Mouse (Mus musculus) thymus, adult 18-20 months (tissue): ENCODE measurements around the gene Spib.

Experiments used
- DNase-seq, 2 experiments: peaks; one replicate each; pipeline ENCODE4 v3.0.0; 2022; ENCODE audit warnings: mixed read lengths in 2 of 2

Spib gene

DNA sequence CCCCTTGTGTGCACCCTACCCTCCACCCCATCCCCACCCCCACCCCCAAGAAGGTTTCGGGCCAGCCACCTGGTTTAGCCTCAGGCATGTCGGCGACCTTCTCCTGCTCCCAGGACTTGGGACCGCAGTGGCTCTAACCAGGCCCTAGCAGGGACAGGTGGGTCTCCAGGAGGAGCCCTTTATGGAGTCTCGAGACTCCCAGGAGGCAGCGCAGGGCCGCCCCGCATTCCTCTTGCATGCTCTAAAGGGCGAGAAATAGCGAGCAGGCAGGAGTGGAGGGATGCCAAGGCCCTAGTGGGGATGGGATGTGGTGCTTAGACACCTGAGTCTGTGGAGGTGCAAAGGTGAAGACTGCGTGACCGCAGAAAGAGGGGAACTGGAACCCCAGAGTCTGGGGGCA is 7.4 kb downstream of the Spib start, which contains the start of gene Mybpc2:
Mybpc2 (minus strand) TSS at position 155 of the 400 bp plus-strand sequence.
- no peak for DNase-seq

DNA sequence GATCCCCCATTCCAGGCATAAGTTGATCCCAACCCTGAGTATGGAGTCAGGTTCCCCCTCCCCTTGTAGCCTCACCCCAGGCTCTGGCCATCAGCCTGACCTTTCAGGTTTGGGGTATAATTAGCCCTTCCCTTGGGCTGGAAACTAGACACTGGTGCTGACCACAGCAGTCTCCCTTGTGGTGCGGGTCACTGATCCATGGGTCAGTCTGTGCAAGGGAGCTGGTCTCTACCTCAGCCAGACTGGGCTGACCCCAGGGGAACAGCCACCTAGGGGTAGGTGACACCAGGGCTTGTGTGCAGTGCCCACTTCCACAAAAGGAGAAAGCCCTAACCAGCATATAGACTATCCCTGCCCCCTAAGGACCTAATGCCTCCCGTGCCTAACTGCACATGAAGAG is 8.8 kb downstream of the Spib start:
- DNase-seq, result no peak

DNA sequence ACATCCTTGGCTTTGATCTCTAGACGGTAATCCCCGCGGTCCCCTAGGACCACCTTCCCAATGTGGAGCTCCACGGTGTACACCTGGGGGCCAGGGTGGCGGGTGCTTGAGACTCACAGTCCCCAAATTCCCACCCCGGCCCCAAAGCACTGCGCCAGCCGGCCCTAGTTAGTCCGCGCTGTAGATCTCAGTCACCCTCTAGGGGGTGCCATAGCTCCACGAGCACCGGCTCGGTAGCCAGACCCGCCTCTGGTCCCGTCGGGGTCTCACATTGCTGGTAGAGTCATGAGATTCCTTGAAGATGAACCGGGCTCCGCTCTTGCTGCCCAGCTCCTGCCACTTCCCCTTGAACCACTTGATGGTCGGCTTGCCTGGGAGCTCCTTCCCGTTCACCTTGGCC is 10.2 kb downstream of the Spib start:
- DNase-seq, result peak; percentile 46 to 58

DNA sequence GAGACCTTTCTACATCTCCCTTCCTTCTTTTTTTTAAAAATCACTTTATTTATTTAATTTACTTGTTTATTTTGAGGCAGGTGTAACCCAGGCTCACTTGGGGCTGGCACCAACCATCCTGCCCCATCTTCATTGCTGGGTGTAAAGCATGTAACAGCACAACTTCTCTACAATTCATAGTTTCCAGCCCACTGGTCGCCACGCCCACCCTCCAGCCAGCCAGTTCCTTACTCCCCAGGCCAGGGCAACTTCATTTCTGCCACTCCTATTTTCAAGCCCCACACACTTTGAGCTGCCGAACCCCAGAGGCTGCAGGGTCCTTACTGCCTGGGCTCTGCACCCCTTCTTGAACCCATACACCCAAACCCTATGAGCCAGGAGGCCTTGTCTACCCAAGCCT is 10.9 kb downstream of the Spib start:
- DNase-seq, result no peak

DNA sequence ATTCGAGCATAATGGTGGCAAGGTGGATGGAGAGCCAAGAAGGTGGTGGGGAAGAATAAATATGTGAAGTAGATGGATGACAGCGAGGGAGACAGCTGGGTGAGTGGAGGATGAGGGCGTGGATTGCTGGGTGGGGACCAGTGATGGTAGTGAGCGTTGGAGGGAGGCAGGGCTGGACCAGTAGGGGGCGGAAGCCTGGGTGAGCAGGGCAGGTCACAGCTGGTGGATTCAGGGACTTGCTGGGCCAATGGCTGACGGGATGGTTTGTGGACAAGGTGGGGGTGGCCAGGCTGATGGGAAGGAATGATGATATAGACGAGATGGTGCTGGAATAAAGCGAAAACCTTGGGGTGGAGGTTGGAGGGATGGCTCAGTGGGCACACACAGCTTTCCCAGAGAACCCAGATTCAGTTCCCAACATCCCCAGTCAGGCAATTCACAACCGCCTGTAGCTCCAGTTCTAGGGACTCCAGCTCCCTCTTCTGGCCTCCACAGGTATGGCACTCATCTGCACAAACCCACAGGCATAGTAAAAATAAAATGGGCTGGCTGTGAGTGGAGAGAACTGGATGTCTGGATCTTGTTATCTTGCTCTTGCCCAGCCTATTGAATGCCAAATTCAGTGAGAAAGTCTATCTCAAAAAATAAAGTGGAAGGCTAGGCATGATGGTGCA is 12.5 kb downstream of the Spib start:
- DNase-seq, result no peak

DNA sequence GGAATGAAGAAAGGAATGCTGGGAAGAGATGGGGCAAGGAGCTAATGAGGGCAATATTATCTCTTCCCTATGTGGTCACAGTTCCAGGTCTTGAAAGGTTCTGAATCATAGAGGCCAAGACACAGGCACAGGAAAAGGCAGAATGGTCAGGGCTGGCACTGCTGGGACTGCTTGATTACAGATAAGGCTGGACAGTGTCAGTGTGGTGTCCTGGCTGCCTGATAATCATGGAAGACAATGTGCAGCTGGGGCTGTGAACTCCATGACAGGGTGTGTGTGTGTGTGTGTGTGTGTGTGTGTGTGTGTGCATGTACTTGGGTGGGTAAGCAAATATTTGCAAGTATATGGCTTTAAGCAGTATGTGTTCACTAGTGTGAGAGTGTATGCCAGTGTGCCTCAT is 24.4 kb downstream of the Spib start:
- no peak for DNase-seq

DNA sequence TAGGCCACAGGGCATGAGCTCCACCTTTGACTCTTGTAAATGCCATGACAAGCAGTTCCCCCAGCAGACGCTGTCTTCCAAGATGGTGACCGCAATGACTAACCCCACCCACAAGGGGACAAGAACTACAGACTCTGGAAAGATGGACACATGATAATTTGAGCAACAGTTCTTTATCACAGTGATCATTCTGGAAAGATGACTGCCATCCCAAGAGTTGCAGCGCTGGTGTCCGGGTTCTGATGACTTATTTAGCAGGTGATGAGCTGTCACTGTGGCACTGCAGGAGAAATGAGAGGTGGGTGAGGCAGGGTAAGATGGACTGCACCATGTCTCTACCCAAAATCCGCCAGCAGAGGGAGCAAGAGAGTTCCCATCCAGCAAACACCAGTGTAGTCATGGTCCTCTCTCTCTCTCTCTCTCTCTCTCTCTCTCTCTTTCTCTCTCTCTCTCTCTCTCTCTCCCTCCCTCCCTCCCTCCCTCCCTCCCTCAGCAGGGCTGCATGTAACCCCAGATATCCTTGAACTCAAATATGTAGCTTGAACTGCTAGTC is 30.2 kb downstream of the Spib start:
- no peak for DNase-seq

DNA sequence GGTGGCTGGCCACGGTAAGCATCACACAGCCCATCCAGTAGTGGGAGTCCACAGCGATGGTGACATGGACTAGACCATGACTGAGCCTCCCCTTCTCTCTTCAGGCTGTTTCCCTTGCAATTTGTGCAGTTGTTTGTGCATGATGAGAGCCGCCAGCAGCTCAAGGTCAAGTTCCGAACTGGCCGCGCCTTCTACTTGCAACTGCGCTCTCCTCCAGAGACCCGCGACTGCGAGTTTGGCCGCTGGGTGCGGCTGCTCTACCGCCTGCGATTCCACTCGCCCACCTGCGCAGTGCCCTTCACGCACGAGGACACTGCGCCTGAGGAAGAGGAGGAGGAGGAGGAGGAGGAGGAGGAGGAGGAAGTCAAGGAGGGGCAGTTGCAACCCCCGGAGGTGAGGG is 31.8 kb downstream of the Spib start:
- DNase-seq, result no peak

DNA sequence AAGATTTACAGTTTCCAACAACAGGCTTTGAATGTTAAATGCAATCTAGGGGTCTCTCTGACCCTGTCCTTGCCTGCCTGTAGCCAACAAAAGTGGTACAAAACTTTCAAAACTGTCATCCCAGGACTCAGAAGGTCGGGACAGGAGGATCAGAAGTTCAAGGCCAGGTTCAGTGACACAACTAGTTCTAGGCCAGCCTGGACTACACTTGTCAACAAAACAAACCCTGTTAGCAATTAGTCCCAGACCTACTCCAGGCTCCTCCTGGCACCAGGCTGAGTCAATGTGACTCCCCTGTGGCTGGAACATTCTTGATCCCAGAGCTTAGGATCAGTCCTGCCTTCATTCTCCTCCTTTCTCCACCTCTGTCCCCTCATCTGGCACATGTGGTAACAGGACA is 32.9 kb downstream of the Spib start:
- no peak for DNase-seq

DNA sequence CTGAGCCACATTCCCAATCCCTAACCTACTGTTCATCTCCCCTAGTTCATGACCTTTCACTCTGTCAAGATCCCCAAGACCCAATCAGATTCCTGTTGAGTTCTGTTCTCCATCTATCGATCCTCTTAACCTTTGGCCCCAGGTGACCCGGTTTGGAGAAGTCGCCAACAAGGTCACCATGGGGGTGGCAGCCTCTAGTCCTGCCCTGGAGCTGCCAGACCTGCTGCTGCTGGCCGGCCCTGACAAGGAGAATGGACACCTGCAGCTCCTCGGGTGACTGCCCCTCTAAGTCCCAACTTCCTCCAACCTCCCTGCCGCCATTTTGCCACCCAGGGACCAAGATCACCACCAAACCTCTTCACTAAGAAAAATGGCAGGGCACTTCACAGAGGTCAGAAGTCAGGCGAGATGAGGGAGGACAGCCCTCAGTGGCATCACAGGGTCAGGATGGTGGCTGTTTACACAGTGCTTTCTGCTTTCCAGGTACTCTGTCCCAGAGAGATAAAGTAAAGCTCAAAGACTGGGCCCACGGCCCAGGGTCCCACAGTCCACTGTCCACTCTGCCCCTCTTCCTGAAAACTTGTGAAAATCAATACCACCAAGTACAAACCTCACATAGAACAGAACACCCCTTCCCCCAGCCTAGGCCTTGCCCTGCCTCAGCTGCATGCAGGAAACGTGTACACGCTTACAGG is 34.4 kb downstream of the Spib start:
- DNase-seq, result no peak

DNA sequence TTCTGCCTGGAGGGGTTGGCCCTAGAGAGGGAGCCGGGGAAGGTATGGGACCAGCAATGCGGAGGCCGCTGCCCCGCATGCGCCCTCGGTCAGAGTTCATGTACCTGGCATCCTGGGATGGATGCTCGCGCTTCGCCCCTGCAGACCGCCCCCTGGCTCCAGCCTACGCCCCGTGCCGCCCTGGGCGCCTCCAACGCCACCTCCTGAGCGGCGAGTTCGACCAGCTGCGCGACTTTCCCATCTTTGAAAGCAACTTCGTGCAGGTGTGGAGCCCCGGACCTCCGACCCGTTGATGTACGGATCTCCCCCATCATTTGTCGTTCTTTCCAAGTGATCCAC is 35.1 kb downstream of the Spib start:
- no peak for DNase-seq

DNA sequence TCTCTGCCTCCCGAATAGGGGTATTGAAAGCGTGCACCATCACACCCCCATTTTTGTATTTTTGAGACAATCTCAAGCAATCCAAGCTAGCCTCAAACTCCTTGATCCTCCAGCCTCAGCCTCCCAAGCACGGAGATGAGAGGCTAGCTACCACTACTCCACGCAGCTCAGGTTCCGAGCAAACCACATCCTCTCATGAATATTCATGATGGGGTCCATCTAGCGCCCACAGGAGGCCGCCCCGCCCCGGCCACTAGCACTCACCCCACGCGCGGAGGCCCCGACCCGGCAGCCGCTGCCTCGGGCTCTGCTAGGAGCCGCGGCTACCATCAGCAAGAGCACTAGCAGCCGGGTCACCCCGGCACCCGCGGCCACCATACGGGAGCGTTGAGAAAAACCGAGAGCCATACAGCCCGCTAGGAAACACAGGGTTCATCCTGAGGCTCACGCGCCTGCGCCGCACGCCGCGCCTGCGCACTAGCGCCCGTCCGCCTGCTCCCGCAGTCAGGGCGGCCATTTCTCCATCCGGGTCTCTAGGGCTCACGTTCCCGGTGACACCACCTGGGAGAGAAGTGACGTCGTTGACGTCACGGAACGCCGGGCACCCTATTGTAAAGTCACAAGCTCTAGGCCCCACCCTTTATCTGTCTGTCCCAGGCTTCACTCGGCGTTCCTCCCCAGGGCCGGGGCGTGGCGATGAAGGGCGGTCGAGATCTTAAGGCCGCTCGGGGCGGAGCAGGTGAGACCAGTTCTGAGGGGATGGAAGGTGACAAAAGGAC is 35.7 kb downstream of the Spib start, which contains the start of the genes Emc10 and Fam71e1:
Emc10 (minus strand) TSS at position 538 of the 779 bp plus-strand sequence.
Fam71e1 (plus strand) TSS at position 590 of the 779 bp plus-strand sequence.
- DNase-seq, result peak; percentile 97 to 99

DNA sequence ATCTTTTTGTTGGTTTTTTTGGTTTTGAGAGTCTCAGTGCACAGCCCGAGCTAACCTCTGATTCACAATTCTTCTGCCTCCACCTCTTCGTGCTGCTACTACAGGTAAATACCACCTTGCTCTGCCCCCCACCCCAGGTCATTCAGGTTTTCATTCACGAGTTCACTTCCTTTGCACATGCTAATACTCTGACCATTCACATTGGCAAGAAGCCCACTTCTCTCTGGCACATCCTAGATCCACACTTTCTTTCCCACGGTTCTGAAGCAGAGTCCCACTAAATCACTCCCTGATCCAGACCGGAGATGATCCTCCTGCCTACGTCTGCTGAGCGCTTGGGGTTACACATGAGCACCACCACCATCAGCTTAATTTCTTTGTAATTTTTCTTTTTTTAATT is 36.8 kb downstream of the Spib start:
- no peak for DNase-seq

DNA sequence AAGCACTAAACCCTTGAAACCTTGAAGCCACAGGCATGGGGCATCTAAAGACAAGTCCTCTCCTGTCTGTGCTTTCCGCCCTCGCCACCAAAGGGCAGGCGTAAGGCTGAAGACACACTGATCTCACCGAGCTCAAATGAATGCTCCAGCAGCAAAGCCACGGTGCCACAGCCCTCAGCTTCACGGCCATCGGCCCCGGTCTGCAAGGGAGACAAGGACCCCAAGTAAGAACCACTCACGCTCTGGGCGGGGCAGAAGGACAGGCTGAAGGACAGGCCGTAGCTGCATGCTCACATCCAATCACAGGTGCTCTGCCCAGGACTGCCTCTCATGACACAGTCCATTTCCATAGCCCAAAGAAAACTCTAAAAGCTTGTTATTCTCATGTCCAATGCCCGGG is 37.2 kb downstream of the Spib start:
- DNase-seq, result no peak

DNA sequence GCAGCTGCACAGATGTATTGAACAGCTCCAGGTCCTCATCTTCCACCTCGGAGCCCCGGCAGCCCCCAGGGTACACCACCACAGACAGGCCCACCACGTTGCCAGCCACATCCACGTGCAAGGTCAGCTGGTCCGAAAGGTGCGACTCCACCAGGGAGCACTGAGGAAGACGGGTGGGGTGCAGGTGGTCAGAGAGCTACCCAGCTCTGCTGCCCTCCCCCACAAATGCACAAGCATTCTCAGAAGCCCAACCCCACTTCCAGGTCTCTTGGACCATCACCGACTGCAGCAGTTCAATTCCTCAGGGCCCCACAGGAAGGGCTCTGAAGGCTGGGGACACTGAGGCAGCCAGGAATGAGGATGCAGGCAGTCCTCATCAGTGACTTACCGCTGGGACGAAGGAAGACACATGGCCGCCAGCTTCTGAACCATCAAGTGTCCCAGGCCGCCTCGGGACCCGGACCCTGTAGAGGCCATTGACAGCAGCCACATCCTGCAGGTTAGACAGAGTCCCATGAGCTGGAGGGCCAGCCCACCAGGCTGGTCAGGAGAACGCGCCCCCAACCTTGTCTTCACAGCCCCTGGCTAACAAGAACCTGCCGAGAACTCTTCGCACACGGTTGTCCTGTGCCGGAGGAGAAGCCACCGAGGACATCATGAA is 39.6 kb downstream of the Spib start:
- DNase-seq, result no peak

DNA sequence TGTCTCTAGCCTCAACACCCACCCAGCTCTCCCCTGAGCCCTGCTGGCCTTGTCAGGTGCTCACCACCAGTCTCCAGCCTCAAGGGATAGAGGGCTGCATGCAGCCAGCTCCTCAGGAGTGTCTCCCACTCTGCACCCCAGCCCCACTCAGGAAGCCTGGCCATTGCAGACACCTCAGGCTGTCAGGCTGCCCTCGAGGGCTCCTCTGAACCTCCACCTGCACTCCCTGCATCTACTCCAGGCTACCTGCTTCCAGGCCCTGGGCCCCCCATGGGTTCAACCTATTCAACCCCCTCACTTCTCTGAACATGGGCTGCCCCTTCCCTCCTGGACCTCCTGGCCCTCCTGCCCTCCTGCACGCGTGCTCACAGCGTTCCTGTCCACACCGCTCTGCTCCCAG is 40.5 kb downstream of the Spib start:
- DNase-seq, result no peak

DNA sequence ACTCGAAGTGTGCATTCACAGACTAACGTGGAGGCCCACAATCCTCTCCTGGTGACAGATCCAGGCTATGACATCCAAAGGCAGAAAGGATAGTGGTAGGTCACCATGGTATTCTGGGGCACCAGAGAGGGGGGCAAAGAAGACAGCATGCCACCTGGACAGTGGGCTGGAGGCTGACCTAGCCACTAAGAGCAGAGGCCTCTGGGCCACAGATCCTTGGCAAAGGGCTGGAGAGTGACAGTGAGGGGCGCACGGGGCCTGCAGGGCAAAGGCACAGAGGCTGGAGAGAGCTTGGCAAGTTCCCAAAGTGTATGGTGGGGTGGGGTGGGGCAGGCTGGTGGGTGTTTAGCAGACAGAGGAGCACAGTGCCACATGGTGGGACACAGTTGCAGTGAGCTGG is 41.6 kb downstream of the Spib start:
- DNase-seq, result no peak

DNA sequence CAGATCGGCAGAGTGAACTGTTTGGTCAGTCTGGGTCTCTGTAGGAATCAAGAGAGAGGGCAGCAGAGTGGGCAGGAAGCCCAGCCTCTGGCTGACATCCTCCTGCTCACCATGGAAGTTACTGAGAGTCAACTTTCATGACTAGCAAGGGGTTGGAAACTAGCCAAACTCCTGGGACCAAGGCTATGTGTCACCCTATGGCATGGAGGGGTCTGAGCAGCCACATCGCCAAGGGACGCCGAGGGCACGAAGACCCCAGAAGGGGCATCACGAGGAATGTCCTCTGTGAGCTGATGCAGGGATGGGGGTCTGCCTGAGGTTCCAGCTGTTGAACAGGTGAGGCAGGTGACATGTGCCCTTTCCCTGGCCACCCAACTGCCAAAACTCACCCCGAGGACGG is 43.3 kb downstream of the Spib start:
- no peak for DNase-seq

DNA sequence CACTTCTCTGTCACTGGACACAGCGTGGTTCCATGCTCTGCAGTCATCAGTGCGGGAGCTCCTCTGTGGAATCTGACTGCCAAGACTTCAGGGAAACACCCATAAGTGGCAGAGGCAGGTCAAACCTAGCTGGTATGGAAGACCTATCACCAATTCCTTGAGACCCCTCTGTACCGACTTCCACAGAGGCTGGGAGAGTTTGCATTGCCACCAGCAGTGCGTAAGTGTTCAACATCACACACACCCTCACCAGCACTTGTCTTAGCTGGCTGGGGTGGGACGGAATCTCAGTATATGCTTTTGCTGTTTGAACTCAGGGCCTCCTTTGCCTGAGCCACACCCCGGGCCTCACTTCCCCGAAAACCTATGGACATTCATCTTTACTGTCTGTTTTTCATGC is 43.9 kb downstream of the Spib start:
- DNase-seq, result no peak

DNA sequence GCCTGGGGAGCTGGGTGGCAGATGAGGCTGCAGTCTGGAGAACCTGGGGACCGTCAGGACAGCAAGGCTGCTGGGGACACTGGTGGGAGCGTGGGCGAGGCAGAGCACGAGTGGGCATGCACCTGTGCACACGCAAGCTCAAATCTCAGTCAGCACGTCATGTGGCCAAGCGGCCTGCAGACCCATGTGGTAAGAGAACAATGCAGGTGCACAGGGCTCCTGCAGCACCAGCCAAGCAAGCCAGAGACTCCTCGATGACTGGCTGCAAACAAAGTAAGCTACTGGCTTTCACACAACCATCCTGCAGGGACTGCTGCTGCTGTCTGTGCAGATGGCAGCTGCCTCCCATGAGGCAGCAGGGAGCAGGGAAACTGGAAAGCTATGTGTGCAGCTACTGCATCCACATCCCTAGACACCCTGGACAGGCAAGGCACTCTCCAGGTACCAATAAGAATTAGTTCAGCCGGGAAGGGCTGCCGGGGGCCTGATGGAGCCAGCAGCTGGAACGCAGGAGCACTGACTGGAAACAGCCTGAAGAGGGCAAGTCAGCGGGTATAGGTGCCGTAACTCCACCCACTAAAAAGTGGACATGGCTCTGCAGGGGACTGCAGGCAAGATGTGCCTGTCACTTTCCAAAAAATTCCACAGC is 44.8 kb downstream of the Spib start:
- peak in 1 of 2 experiments; percentile 2 for DNase-seq

DNA sequence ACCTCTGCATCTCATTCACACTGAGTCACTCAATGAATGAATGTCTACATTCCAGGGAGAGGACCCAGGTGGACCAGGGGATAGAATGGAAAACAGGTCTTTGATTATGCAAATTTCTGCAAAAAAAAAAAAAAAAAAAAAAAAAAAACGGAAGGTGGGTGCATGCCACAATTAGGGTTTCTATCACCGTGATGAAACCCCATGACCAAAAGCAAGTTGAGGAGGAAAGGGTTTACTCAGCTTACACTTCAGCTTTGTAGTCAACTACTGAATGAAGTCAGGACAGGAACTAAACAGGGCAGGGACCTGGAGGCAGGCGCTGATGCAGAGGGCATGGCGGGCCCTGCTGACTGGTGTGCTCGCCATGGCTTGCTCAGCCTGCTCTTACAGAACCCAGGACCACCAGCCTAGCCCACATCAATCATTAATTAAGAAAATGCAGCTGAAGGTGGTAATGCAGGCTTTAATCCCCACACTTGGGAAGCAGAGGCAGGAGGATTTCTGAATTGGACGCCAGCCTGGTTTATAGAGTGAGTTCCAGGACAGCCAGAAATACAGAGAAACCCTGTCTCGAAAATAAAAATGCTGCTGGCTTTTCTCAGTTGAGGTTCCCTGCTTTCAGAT is 46.2 kb downstream of the Spib start:
- no peak for DNase-seq
